Mouse (Mus musculus): ENCODE data around the gene Tdgf1. TPM values are rescaled to one million over a fixed set of nuclear protein-coding genes. Genes with fewer than 3 reads are reported as not detected.

Gene Tdgf1
- total and polyA plus RNA-seq, 3 experiments = not detected

DNA sequence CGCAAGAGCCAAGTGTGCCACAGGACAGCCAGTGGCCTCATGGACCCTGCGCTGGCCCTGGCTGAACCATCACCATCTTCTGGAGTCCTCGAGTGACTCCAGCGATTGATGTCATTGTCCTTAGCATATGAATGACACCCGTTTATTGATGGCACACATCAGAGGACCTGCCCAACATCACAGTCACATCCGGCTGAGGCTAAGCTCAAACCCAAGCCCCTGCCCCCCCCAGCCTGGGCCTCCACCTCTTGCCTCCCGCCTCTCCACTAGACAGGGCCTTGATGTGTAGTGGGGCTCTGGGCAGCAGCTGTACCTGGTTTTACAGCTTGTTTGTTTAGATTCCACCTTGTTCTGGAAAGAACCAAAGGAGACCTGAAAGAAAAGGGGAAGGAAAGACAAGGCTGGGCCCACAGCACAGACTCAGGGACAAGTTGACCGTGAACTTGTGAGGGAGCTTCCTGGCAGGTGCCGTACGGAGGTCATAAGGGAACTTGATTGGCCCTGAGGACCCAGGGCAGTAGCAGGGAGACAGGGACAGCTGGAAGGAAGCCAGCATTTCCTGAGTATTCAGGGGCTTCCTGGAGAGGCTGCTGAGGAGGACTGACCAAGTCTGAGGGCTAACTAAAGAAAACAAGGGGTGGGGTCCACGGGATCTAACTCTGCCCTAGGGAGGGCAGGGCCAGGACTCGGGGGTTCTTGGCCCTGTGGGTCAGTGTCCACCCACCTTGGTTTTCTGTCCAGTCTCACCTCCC, 54.7 kb downstream of the Tdgf1 start:
- TF ChIP-seq MXI1 (IDR thresholded peaks at IDR 0.05; ENCODE audit: low read depth, low read length) = no peak
- no peak for TF ChIP-seq SMC3 (IDR thresholded peaks at IDR 0.05; ENCODE audit: low read depth, low read length)
- TF ChIP-seq ETS1 (IDR thresholded peaks at IDR 0.05; ENCODE audit: low read depth, low read length) = no peak
- no peak for TF ChIP-seq POLR2AphosphoS5 (IDR thresholded peaks at IDR 0.05; ENCODE audit: borderline replicate concordance, low read depth, low read length)
- no peak for TF ChIP-seq POLR2A (IDR thresholded peaks at IDR 0.05; ENCODE audit: control insufficient read depth in 1 of 2, insufficient read depth in 1 of 2, low read depth in 1 of 2, low read length in 2 of 2, poor library complexity in 1 of 2)
- no peak for TF ChIP-seq NRF1 (IDR thresholded peaks at IDR 0.05; ENCODE audit: insufficient read depth, low read depth, low read length, poor library complexity, severe bottlenecking)
- TF ChIP-seq USF2 (IDR thresholded peaks at IDR 0.05; ENCODE audit: borderline replicate concordance in 1 of 2, insufficient read depth in 1 of 2, low read depth in 1 of 2, low read length in 2 of 2) = no peak
- no peak for TF ChIP-seq CHD1 (IDR thresholded peaks at IDR 0.05; ENCODE audit: low read depth, low read length)
- TF ChIP-seq RAD21 (IDR thresholded peaks at IDR 0.05; ENCODE audit: low read depth, low read length) = no peak
- no peak overlapping the region for H3K4me3 ChIP-seq (ENCODE audit: control insufficient read depth in 1 of 2, insufficient read depth in 1 of 2, low read depth in 2 of 2, low read length in 2 of 2)
- H3K27ac ChIP-seq (ENCODE audit: control insufficient read depth, low read depth, low read length) = no peak overlapping the region
- no peak for DNase-seq (ENCODE audit: low read depth, low spot score)
- no peaks in the 10 kb centered on the region for H3K79me2 ChIP-seq (ENCODE audit: control insufficient read depth, insufficient read depth, low read length, poor library complexity)
- no peaks in the 10 kb centered on the region for H3K27me3 ChIP-seq (ENCODE audit: control insufficient read depth in 1 of 2, insufficient read depth in 2 of 2, low read length in 2 of 2)
- no peaks in the 10 kb centered on the region for H3K9me3 ChIP-seq (replicated peaks; ENCODE audit: insufficient read depth, low read length)
- no peak overlapping the region for H3K9ac ChIP-seq (ENCODE audit: control insufficient read depth, low read depth, low read length, poor library complexity, severe bottlenecking)
- no peaks in the 10 kb centered on the region for H3K36me3 ChIP-seq (ENCODE audit: control insufficient read depth in 1 of 2, insufficient read depth in 2 of 2, low read length in 2 of 2)
- no peaks in the 10 kb centered on the region for H3K4me1 ChIP-seq (ENCODE audit: control insufficient read depth in 1 of 2, insufficient read depth in 2 of 2, low read length in 2 of 2)

GRCm38 (mm10) chr9:110890026-110890783, 55.8 kb downstream of the Tdgf1 start:
- H3K9me3 ChIP-seq (replicated peaks; ENCODE audit: insufficient read depth, low read length) = no peaks in the 10 kb centered on the region
- peak in 2 of 3 experiments; percentile 33 to 34; a peak in 3 of 6 replicates for TF ChIP-seq CTCF (IDR thresholded peaks at IDR 0.05 in 2 of 3, conservative IDR thresholded peaks at IDR 0.05 in 1 of 3; ENCODE audit: control insufficient read depth in 1 of 3, insufficient read depth in 1 of 3, low read depth in 2 of 3, low read length in 3 of 3, poor library complexity in 1 of 3, severe bottlenecking in 1 of 3)
- no peak for TF ChIP-seq EP300 (IDR thresholded peaks at IDR 0.05; ENCODE audit: low read depth in 1 of 2, low read length in 2 of 2)
- H3K4me3 ChIP-seq (ENCODE audit: control insufficient read depth in 1 of 2, insufficient read depth in 1 of 2, low read depth in 2 of 2, low read length in 2 of 2) = no peak overlapping the region
- no peak overlapping the region for H3K27ac ChIP-seq (ENCODE audit: control insufficient read depth, low read depth, low read length)
- no peak overlapping the region for H3K9ac ChIP-seq (ENCODE audit: control insufficient read depth, low read depth, low read length, poor library complexity, severe bottlenecking)
- H3K4me1 ChIP-seq (ENCODE audit: control insufficient read depth in 1 of 2, insufficient read depth in 2 of 2, low read length in 2 of 2) = no peaks in the 10 kb centered on the region
- H3K36me3 ChIP-seq (ENCODE audit: control insufficient read depth in 1 of 2, insufficient read depth in 2 of 2, low read length in 2 of 2) = no peaks in the 10 kb centered on the region
- no peaks in the 10 kb centered on the region for H3K27me3 ChIP-seq (ENCODE audit: control insufficient read depth in 1 of 2, insufficient read depth in 2 of 2, low read length in 2 of 2)
- no peak for DNase-seq (ENCODE audit: low read depth, low spot score)
- H3K79me2 ChIP-seq (ENCODE audit: control insufficient read depth, insufficient read depth, low read length, poor library complexity) = no peaks in the 10 kb centered on the region

Other genes starting within 250 kb of the Tdgf1 start
- gene Myl3, start 204.3 kb downstream of the Tdgf1 start, total RNA-seq (2012; rRNA removed) = not detected in 2 replicates
- not detected for gene Myl3, start 204.3 kb downstream of the Tdgf1 start, polyA plus RNA-seq (2012; ENCODE audit: insufficient read depth in 1 of 2, insufficient read length in 2 of 2, low read depth in 1 of 2, low replicate concordance in 2 of 2, missing spikeins in 1 of 2)
- gene Pth1r, start 199.0 kb downstream of the Tdgf1 start, total RNA-seq (2012; rRNA removed) = 0.15 and 0.33 TPM in 2 replicates
- gene Pth1r, start 199.0 kb downstream of the Tdgf1 start, polyA plus RNA-seq (2012; ENCODE audit: insufficient read depth in 1 of 2, insufficient read length in 2 of 2, low read depth in 1 of 2, low replicate concordance in 2 of 2, missing spikeins in 1 of 2) = under 1 TPM in 1 of 2 experiments, not detected in 1; 0.77 TPM
- gene Prss42, start 148.0 kb downstream of the Tdgf1 start, total RNA-seq (2012; rRNA removed) = not detected in 2 replicates
- gene Prss42, start 148.0 kb downstream of the Tdgf1 start, polyA plus RNA-seq (2012; ENCODE audit: insufficient read depth in 1 of 2, insufficient read length in 2 of 2, low read depth in 1 of 2, low replicate concordance in 2 of 2, missing spikeins in 1 of 2) = not detected
- not detected in 2 replicates for gene Prss44, start 132.2 kb downstream of the Tdgf1 start, total RNA-seq (2012; rRNA removed)
- not detected for gene Prss44, start 132.2 kb downstream of the Tdgf1 start, polyA plus RNA-seq (2012; ENCODE audit: insufficient read depth in 1 of 2, insufficient read length in 2 of 2, low read depth in 1 of 2, low replicate concordance in 2 of 2, missing spikeins in 1 of 2)
- not detected in 2 replicates for gene Prss43, start 119.5 kb downstream of the Tdgf1 start, total RNA-seq (2012; rRNA removed)
- not detected for gene Prss43, start 119.5 kb downstream of the Tdgf1 start, polyA plus RNA-seq (2012; ENCODE audit: insufficient read depth in 1 of 2, insufficient read length in 2 of 2, low read depth in 1 of 2, low replicate concordance in 2 of 2, missing spikeins in 1 of 2)
- gene Prss45, start 111.6 kb downstream of the Tdgf1 start, total RNA-seq (2012; rRNA removed) = not detected in 2 replicates
- not detected for gene Prss45, start 111.6 kb downstream of the Tdgf1 start, polyA plus RNA-seq (2012; ENCODE audit: insufficient read depth in 1 of 2, insufficient read length in 2 of 2, low read depth in 1 of 2, low replicate concordance in 2 of 2, missing spikeins in 1 of 2)
- not detected in 2 replicates for gene Prss46, start 101.7 kb downstream of the Tdgf1 start, total RNA-seq (2012; rRNA removed)
- gene Prss46, start 101.7 kb downstream of the Tdgf1 start, polyA plus RNA-seq (2012; ENCODE audit: insufficient read depth in 1 of 2, insufficient read length in 2 of 2, low read depth in 1 of 2, low replicate concordance in 2 of 2, missing spikeins in 1 of 2) = not detected
- gene Prss50, start 88.2 kb downstream of the Tdgf1 start, total RNA-seq (2012; rRNA removed) = not detected in 2 replicates
- not detected for gene Prss50, start 88.2 kb downstream of the Tdgf1 start, polyA plus RNA-seq (2012; ENCODE audit: insufficient read depth in 1 of 2, insufficient read length in 2 of 2, low read depth in 1 of 2, low replicate concordance in 2 of 2, missing spikeins in 1 of 2)
- not detected in 2 replicates for gene Als2cl, start 66.3 kb downstream of the Tdgf1 start, total RNA-seq (2012; rRNA removed)
- under 1 TPM in 1 of 2 experiments, not detected in 1; 0.21 TPM for gene Als2cl, start 66.3 kb downstream of the Tdgf1 start, polyA plus RNA-seq (2012; ENCODE audit: insufficient read depth in 1 of 2, insufficient read length in 2 of 2, low read depth in 1 of 2, low replicate concordance in 2 of 2, missing spikeins in 1 of 2)
- not detected in 2 replicates for gene Tmie, start 66.0 kb downstream of the Tdgf1 start, total RNA-seq (2012; rRNA removed)
- gene Tmie, start 66.0 kb downstream of the Tdgf1 start, polyA plus RNA-seq (2012; ENCODE audit: insufficient read depth in 1 of 2, insufficient read length in 2 of 2, low read depth in 1 of 2, low replicate concordance in 2 of 2, missing spikeins in 1 of 2) = not detected
- gene Fam240a, start 29.3 kb downstream of the Tdgf1 start, total RNA-seq (2012; rRNA removed) = not detected in 2 replicates
- not detected for gene Fam240a, start 29.3 kb downstream of the Tdgf1 start, polyA plus RNA-seq (2012; ENCODE audit: insufficient read depth in 1 of 2, insufficient read length in 2 of 2, low read depth in 1 of 2, low replicate concordance in 2 of 2, missing spikeins in 1 of 2)
- gene Lrrc2, start 5.4 kb upstream of the Tdgf1 start, total RNA-seq (2012; rRNA removed) = not detected in 2 replicates
- under 1 TPM in 1 of 2 experiments, not detected in 1; 0.07 TPM for gene Lrrc2, start 5.4 kb upstream of the Tdgf1 start, polyA plus RNA-seq (2012; ENCODE audit: insufficient read depth in 1 of 2, insufficient read length in 2 of 2, low read depth in 1 of 2, low replicate concordance in 2 of 2, missing spikeins in 1 of 2)
- not detected in 2 replicates for gene Rtp3, start 44.4 kb upstream of the Tdgf1 start, total RNA-seq (2012; rRNA removed)
- gene Rtp3, start 44.4 kb upstream of the Tdgf1 start, polyA plus RNA-seq (2012; ENCODE audit: insufficient read depth in 1 of 2, insufficient read length in 2 of 2, low read depth in 1 of 2, low replicate concordance in 2 of 2, missing spikeins in 1 of 2) = not detected
- not detected in 2 replicates for gene Ltf, start 73.1 kb upstream of the Tdgf1 start, total RNA-seq (2012; rRNA removed)
- under 1 TPM in 1 of 2 experiments, not detected in 1; 0.11 TPM for gene Ltf, start 73.1 kb upstream of the Tdgf1 start, polyA plus RNA-seq (2012; ENCODE audit: insufficient read depth in 1 of 2, insufficient read length in 2 of 2, low read depth in 1 of 2, low replicate concordance in 2 of 2, missing spikeins in 1 of 2)
- gene Ccrl2, start 111.4 kb upstream of the Tdgf1 start, total RNA-seq (2012; rRNA removed) = 0.19 and 0.23 TPM in 2 replicates
- gene Ccrl2, start 111.4 kb upstream of the Tdgf1 start, polyA plus RNA-seq (2012; ENCODE audit: insufficient read depth in 1 of 2, insufficient read length in 2 of 2, low read depth in 1 of 2, low replicate concordance in 2 of 2, missing spikeins in 1 of 2) = under 1 TPM in 1 of 2 experiments, not detected in 1; 0.75 TPM
- 26.0 and 28.4 TPM in 2 replicates for gene Lrrfip2, start 171.4 kb upstream of the Tdgf1 start, total RNA-seq (2012; rRNA removed)
- gene Lrrfip2, start 171.4 kb upstream of the Tdgf1 start, polyA plus RNA-seq (2012; ENCODE audit: insufficient read depth in 1 of 2, insufficient read length in 2 of 2, low read depth in 1 of 2, low replicate concordance in 2 of 2, missing spikeins in 1 of 2) = 10 to 100 TPM in 1 of 2 experiments, not detected in 1; 42.7 TPM

Data from MEL (cell line).